Mouse (Mus musculus) layer of hippocampus, adult 2 months (tissue): Measurements from ENCODE around the gene Amz1. TPM values are rescaled to one million over a fixed set of nuclear protein-coding genes. Genes with fewer than 3 reads are reported as not detected.

Source experiments
- DNase-seq, 2 experiments: peaks; one replicate each; pipeline ENCODE4 v3.0.0; 2022; ENCODE audit warnings: low spot score in 2 of 2
- H3K27ac ChIP-seq: fragments of 200-600 bp; 2 replicates; pipeline ENCODE4 v1.8.1; 2022
- H3K4me3 ChIP-seq: fragments of 200-600 bp; 2 replicates; pipeline ENCODE4 v1.8.1; 2022; ENCODE audit warnings: mild to moderate bottlenecking
- CTCF ChIP-seq: fragments of 200-600 bp; conservative IDR thresholded peaks from 2 replicates; pipeline ENCODE4 v1.8.1; 2022; ENCODE audit warnings: antibody characterized with exemption, mild to moderate bottlenecking, moderate library complexity
- total RNA-seq, 2 experiments: library from RNA; stranded (reverse); gene quantifications; 2 replicates each; pipeline ENCODE4 v1.2.3; 2021

The Amz1 gene
- total RNA-seq, 2 experiments from 2014 or later = 13.8 to 13.9 TPM

DNA sequence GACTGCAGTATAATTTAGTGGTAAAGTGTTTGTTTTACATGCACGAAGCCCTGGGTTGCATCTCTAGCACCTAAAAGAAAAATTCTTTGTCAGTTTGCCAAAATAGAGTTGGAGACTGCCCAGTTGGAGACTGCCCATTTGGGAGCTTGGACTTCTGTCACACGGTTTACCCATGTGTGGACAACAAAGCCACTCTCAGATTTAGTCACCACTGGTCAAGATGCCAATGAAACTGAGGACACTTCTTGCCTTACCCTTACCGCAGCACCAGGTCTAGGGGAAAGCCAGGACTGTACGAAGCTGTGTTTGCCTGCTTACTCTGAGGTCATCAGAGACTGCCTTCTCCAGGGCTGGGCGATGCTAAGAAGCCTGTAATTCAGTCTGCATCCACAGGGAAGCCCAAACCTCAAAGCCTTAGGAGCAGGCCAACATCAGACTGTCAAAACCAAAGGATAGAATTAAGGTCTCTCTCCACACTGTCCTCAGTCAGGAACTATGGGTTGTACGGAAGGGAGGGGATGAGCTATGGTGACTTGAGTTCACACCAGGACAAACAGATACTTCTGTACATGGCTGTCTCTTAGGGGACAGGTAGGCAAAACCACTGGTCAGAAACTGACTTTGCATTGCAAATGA lies 76.5 kb downstream of the Amz1 start:
- peak overlapping the region; percentile 58 for H3K27ac ChIP-seq

DNA sequence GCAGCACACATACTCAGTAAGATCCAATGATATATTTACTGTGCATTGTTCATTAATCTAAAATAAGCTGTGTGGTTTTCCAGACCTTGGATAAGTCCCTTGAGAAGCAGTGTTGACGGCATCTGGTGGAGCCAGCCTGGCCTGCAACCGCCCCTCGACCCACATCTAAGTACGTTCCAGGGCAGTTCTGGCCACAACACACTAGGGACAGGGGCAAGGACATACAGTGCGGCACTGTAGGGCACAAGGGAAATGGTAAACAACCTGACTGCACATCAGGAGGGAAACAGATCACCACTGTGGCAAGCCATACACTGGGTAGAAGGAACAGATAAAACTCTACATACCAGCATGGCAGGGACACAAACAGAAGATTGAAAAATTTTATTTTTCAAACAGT lies 77.9 kb downstream of the Amz1 start:
- no peak for TF ChIP-seq CTCF
- Histone ChIP-seq H3K4me3 (no peak overlapping the region), H3K27ac (peak overlapping the region; percentile 58; the same call in 1 of the 2 replicates)
- DNase-seq = no peak

More for the DNA sequence above, 76.5 kb downstream of the Amz1 start:
- TF ChIP-seq CTCF = peak; percentile 24; the same call in 1 of the 2 replicates
- no peak for DNase-seq
- H3K4me3 ChIP-seq = no peak overlapping the region

DNA sequence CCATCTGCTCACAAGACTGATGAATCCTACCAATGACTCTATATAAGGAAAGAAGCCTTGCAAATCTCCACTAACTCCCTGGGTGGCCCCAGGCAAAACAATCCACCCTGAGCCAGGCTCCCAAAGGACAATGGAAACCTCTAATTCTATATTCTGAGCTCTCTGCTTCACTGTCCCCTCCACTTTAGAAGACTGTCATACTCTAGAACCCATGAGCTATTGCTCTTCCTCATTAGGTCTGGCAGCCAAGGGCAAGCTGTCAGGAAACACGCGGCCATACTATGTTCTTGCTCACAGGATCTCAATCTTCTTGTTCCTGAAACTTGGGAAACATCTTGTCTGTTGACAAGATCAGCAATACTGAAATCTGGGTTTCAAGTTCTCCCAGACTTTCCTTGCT lies 82.3 kb downstream of the Amz1 start:
- DNase-seq = no peak
- H3K4me3 ChIP-seq = no peak overlapping the region
- H3K27ac ChIP-seq = peak overlapping the region; percentile 65
- no peak for TF ChIP-seq CTCF

DNA sequence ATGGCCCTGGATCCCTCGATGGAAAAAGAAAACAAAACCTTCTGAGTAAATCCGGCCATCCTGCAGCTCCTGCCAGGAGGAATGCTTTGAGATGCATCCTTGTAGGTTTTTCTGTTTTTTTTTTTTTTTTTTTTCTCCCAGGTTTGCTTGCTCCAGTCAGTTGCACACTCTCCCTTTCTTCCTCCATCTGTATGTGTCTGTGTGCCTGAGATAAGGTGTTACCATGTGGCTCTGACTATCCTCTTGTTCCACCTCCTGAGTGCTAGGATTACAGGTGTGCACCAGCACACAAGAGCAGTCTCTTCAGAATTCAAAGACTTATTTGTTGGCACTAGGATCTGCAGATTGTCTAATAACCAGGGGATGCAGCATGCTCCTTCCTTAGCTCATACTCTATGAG lies 83.0 kb downstream of the Amz1 start:
- Histone ChIP-seq H3K4me3 (no peak overlapping the region), H3K27ac (peak overlapping the region; percentile 65)
- DNase-seq = no peak
- no peak for TF ChIP-seq CTCF

Other genes with a start within 250 kb of the Amz1 start
- 10 to 100 TPM; 19.5 to 22.0 TPM for gene Chst12, start 218.6 kb upstream of the Amz1 start, total RNA-seq
- not detected for gene Grifin, start 159.1 kb upstream of the Amz1 start, total RNA-seq
- 10 to 100 TPM; 23.9 to 24.8 TPM for gene Lfng, start 116.8 kb upstream of the Amz1 start, total RNA-seq
- 100 to 1,000 TPM; 187 to 201 TPM for gene Ttyh3, start 75.1 kb upstream of the Amz1 start, total RNA-seq
- 10 to 100 TPM; 46.2 to 57.9 TPM for gene Iqce, start 21.7 kb upstream of the Amz1 start, total RNA-seq
- gene Brat1, start 19.1 kb upstream of the Amz1 start, total RNA-seq = 10 to 100 TPM; 20.2 to 21.1 TPM
- gene Gna12, start 106.3 kb downstream of the Amz1 start, total RNA-seq = 10 to 100 TPM; 78.3 to 80.5 TPM